ENCODE assay signal across 8 mouse cellular contexts in genomic region chr5:142384911-142385660, GRCm38 (mm10). TPM values are rescaled to one million over a fixed set of nuclear protein-coding genes. Genes with fewer than 3 reads are reported as not detected.
A peak's percentile ranks its signal among the peaks of the same experiment; 100 is the strongest.
DNase-seq lines count a peak whose midpoint lies in the region; ATAC-seq lines count a peak whose summit lies in the region.

No protein-coding gene starts in this region.

- H3K27ac ChIP-seq in limb, embryonic 11.5 days (replicated peaks; ENCODE audit: low read depth, low read length), result peak overlapping the region; percentile 91
- H3K27ac ChIP-seq in neural tube, embryonic 13.5 days (replicated peaks), result peak overlapping the region; percentile 83

- peaks cover 25% of the 10 kb centered on the region for H3K4me1 ChIP-seq in limb, embryonic 11.5 days (ENCODE audit: control insufficient read depth, insufficient read depth, low read length)
- H3K4me1 ChIP-seq in neural tube, embryonic 13.5 days (replicated peaks), result peaks cover 34% of the 10 kb centered on the region

- 21% methylated on average over 23 of the region's 23 CpGs for WGBS in limb, embryonic 11.5 days
- 35% methylated on average over 23 of the region's 23 CpGs for WGBS in neural tube, embryonic 13.5 days

- no peaks in the 10 kb centered on the region for H3K36me3 ChIP-seq in limb, embryonic 11.5 days (ENCODE audit: control insufficient read depth, insufficient read depth, low read length)
- no peaks in the 10 kb centered on the region for H3K36me3 ChIP-seq in neural tube, embryonic 13.5 days

- ATAC-seq in granulocyte monocyte progenitor cell, adult 5-6 weeks (replicated peaks; ENCODE audit: poor library complexity, severe bottlenecking), result peak; percentile 81
- ATAC-seq in limb, embryonic 11.5 days (ENCODE audit: insufficient number of reproducible peaks, low FRiP score, low TSS enrichment, low read depth), result 0 out of 2 replicates have a peak, but pooled peaks have one; percentile 31
- no peak for ATAC-seq in neural tube, embryonic 13.5 days (ENCODE audit: low read depth)
- no peak for ATAC-seq in erythroid progenitor cell, adult 5-6 weeks (replicated peaks; ENCODE audit: low FRiP score, poor library complexity, severe bottlenecking)

- peak overlapping the region; percentile 13; the same call in 1 of the 2 replicates for H3K4me2 ChIP-seq in limb, embryonic 11.5 days (ENCODE audit: low read depth, severe bottlenecking)
- peak overlapping the region; percentile 26; the same call in 1 of the 2 replicates for H3K4me2 ChIP-seq in neural tube, embryonic 13.5 days

- DNase-seq in adrenal gland, postnatal 10 days, result peak; percentile 47
- DNase-seq in adrenal gland, adult 8-10 months, result no peak
- peak; percentile 73 for DNase-seq in embryo, embryonic 10 days (ENCODE audit: low spot score)
- peak; percentile 76 for DNase-seq in limb, embryonic 11.5 days (ENCODE audit: low spot score)
- no peak for DNase-seq in layer of hippocampus, adult 11-12 months (ENCODE audit: low spot score)

- no peaks in the 10 kb centered on the region for H3K27me3 ChIP-seq in limb, embryonic 11.5 days (ENCODE audit: control insufficient read depth, insufficient read depth, low read length)
- H3K27me3 ChIP-seq in neural tube, embryonic 13.5 days, result no peaks in the 10 kb centered on the region

- no peak overlapping the region for H3K4me3 ChIP-seq in limb, embryonic 11.5 days (ENCODE audit: low read depth, low read length)
- no peak overlapping the region for H3K4me3 ChIP-seq in neural tube, embryonic 13.5 days

- H3K9ac ChIP-seq in limb, embryonic 11.5 days (ENCODE audit: low read length), result no peak overlapping the region
- peak overlapping the region; percentile 50 for H3K9ac ChIP-seq in neural tube, embryonic 13.5 days

- H3K9me3 ChIP-seq in limb, embryonic 11.5 days (ENCODE audit: control insufficient read depth, low read length), result no peaks in the 10 kb centered on the region
- H3K9me3 ChIP-seq in neural tube, embryonic 13.5 days, result no peaks in the 10 kb centered on the region; the same call in 1 of the 2 replicates

RNA-seq across cellular contexts. Expression of gene Foxk1, which starts 16.2 kb away (rescaled TPM):
- 10 to 100 TPM; 22.9 to 23.6 TPM for total RNA-seq in adrenal gland, postnatal 10 days (2021)
- 10 to 100 TPM; 24.8 to 30.9 (median 28.3) TPM for total RNA-seq in adrenal gland, adult 8-10 months (2022)
- total RNA-seq in granulocyte monocyte progenitor cell, adult 5-6 weeks (2014; fragmentation: Nextera tagmentation), result 18.2 and 19.0 TPM in 2 replicates
- total RNA-seq in granulocyte monocyte progenitor cell, adult 5-6 weeks (2017), result 6.1 TPM in 2 replicates
- 3.3 and 4.7 TPM in 2 replicates for polyA plus RNA-seq in limb, embryonic 11.5 days (2014; fragmentation: Nextera tagmentation; extraction: Ambion mirVana)
- polyA plus RNA-seq in neural tube, embryonic 13.5 days (2015; fragmentation: Nextera tagmentation; extraction: Ambion mirVana), result 5.6 and 7.2 TPM in 2 replicates
- 3.8 and 6.1 TPM in 2 replicates for total RNA-seq in erythroid progenitor cell, adult 5-6 weeks (2015; ENCODE audit: low replicate concordance)
- 1.9 and 3.5 TPM in 2 replicates for total RNA-seq in erythroid progenitor cell, adult 5-6 weeks (2017; ENCODE audit: low replicate concordance)

Comparison
In these comparisons a context has a peak if more than half of its experiments do, and no peak if none do; other contexts are left out.
1. DNase-seq: peak in adrenal gland, postnatal 10 days (single experiment), embryo, embryonic 10 days (single experiment) and limb, embryonic 11.5 days (single experiment); none in adrenal gland, adult 8-10 months (single experiment) and layer of hippocampus, adult 11-12 months (single experiment).
2. ATAC-seq: peak in granulocyte monocyte progenitor cell, adult 5-6 weeks (single experiment) and limb, embryonic 11.5 days (single experiment); none in neural tube, embryonic 13.5 days (single experiment) and erythroid progenitor cell, adult 5-6 weeks (single experiment).